Mouse (Mus musculus) heart, postnatal 0 days (tissue): ENCODE data around the gene Cxcl14. TPM values are rescaled to one million over a fixed set of nuclear protein-coding genes. Genes with fewer than 3 reads are reported as not detected.

Experiments
- ATAC-seq: fragments of 200-750 bp; cut with Nextera tagmentation; 2 replicates; pipeline ENCODE4 v1.8.0; 2017; ENCODE audit warnings: low read depth, moderate number of reproducible peaks, moderate library complexity; ENCODE audit not compliant: insufficient read depth
- DNase-seq: peaks from one replicate; pipeline ENCODE4 v3.0.0-alpha.2; 2016; ENCODE audit warnings: low spot score
- H3K27ac ChIP-seq: fragments of 300-500 bp; sonication (generic); 2 replicates; pipeline ENCODE4 v1.5.1; 2014; ENCODE audit warnings: low read depth, mild to moderate bottlenecking
- H3K27me3 ChIP-seq: fragments of 300-500 bp; sonication (generic); 2 replicates; pipeline ENCODE4 v1.6.1; 2014; ENCODE audit warnings: low read length, mixed read lengths; ENCODE audit not compliant: control insufficient read depth, insufficient read depth
- H3K36me3 ChIP-seq: fragments of 300-500 bp; sonication (generic); replicated peaks from 2 replicates; pipeline ENCODE4 v1.6.1; 2014; ENCODE audit warnings: low read length, mixed read lengths; ENCODE audit not compliant: control insufficient read depth, insufficient read depth
- H3K4me1 ChIP-seq: fragments of 300-500 bp; sonication (generic); 2 replicates; pipeline ENCODE4 v1.6.1; 2014; ENCODE audit warnings: antibody characterized with exemption; ENCODE audit not compliant: control insufficient read depth, insufficient read depth
- H3K4me2 ChIP-seq: fragments of 300-500 bp; sonication (generic); 2 replicates; pipeline ENCODE4 v1.6.1; 2014; ENCODE audit warnings: low read depth, mild to moderate bottlenecking, low read length, moderate library complexity
- H3K4me3 ChIP-seq: fragments of 300-500 bp; sonication (generic); 2 replicates; pipeline ENCODE4 v1.5.1; 2014; ENCODE audit warnings: low read depth, low read length
- H3K9ac ChIP-seq: fragments of 300-500 bp; sonication (generic); replicated peaks from 2 replicates; pipeline ENCODE4 v1.6.1; 2014; ENCODE audit warnings: low read depth, low read length, mixed read lengths
- H3K9me3 ChIP-seq: fragments of 300-500 bp; sonication (generic); replicated peaks from 2 replicates; pipeline ENCODE4 v1.6.1; 2016; ENCODE audit warnings: low read length; ENCODE audit not compliant: control insufficient read depth
- CTCF ChIP-seq: IDR thresholded peaks from 2 replicates; pipeline ENCODE4 v1.5.1; 2016; ENCODE audit warnings: antibody characterized with exemption, control low read depth, low read depth
- EP300 ChIP-seq: IDR thresholded peaks from 2 replicates; pipeline ENCODE4 v1.6.1; 2016; ENCODE audit warnings: antibody characterized with exemption, low read depth
- WGBS: fragments of 180-500 bp; shearing (Covaris S2); extraction: QIAGEN DNeasy Blood & Tissue Kit; methylation state at CpG from one replicate; pipeline ENCODE4 v1.1.7; 2014; 5-methylcytosine and 5-hydroxymethylcytosine counted together
- polyA plus RNA-seq: library from polyadenylated mRNA; unstranded; fragments of >200 nt; fragmentation: Nextera tagmentation; extraction: Ambion mirVana; gene quantifications from 2 replicates; pipeline ENCODE4 v1.2.1, GENCODE M21; 2015
- total RNA-seq: library from RNA; depleted of rRNA; stranded (reverse); fragments of >200 nt; gene quantifications from 2 replicates; pipeline ENCODE4 v1.2.3, GENCODE M21; 2014; ENCODE audit warnings: low replicate concordance

Gene Cxcl14
- total and polyA plus RNA-seq, 2 experiments from 2014 or later, result 0.16 TPM; not detected in 1

DNA sequence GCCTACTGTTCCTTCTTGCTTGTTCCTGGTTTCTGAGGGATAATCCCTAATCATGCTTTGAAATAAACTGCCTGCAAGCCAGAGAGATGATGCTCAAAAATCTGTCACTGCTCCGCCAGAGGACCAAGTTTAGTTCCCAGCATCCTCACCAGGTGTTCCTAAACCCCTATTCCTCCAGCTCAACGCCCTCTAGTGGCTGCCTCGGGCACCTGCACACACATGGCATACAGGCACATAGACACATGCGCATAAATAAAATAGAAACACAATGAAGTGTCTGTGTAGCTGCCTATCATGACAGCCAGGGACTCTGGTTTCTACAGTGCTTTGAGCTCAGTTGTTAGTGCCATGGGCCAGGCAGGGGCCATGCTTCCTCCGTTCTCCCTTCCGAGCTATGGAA, 6.4 kb downstream of the Cxcl14 start:
- Histone ChIP-seq H3K4me3 (no peak overlapping the region), H3K36me3 (no peaks in the 10 kb centered on the region), H3K27me3 (peaks cover 48% of the 10 kb centered on the region), H3K9ac (no peak overlapping the region), H3K27ac (no peak overlapping the region), H3K4me2 (no peak overlapping the region), H3K9me3 (no peaks in the 10 kb centered on the region), H3K4me1 (no peaks in the 10 kb centered on the region)
- ATAC-seq (no peak), DNase-seq (no peak)
- WGBS, result 77% methylated on average over 6 of the region's 6 CpGs
- no peak for TF ChIP-seq EP300

DNA sequence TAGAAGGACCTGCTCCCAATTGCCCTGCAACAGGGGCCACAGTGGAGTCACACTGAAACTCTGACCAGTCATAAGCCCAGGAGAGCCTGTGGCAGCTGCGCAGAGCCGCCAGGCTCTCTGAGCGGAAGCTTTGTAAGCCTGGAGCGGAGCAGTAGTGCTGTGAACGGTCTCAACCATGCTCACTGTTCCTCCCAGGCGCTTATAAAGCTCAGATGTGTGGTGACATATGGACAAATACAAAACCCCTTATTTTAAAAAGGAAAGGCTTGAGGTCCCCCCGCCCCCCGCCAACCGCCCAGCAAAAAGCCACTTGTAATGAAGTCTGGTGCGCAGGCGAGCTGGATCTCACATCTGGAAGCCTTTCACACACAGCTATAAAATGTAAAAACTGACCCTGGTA, 7.1 kb downstream of the Cxcl14 start:
- no peaks in the 10 kb centered on the region for H3K9me3 ChIP-seq
- peaks cover 41% of the 10 kb centered on the region for H3K27me3 ChIP-seq
- WGBS, result 77% methylated on average over 11 of the region's 11 CpGs

DNA sequence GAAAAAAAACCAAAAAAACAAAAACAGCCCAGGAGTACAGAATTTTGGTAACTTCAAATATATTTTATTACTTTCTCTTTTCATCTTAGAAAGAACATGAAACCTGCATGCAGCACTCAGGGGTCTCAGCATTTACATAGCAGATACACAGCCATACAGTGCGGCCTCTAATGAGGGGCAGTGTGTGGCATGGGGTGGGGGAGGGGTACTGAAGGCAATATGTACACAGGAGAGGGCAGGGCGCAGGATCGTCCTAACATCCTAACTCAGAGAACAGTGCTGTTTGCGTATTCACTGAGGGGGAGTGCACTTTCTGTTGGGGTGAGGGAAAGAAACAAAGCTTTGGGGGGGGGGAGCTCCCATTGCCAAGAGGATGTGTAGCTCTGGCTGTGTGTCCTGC, 7.8 kb downstream of the Cxcl14 start:
- H3K36me3 ChIP-seq, result no peaks in the 10 kb centered on the region
- no peak for DNase-seq
- no peak overlapping the region for H3K4me2 ChIP-seq
- H3K4me3 ChIP-seq, result no peak overlapping the region
- H3K9me3 ChIP-seq, result no peaks in the 10 kb centered on the region
- no peak for ATAC-seq
- no peak overlapping the region for H3K9ac ChIP-seq
- H3K27me3 ChIP-seq, result peaks cover 35% of the 10 kb centered on the region
- no peaks in the 10 kb centered on the region for H3K4me1 ChIP-seq
- 43% methylated on average over 4 of the region's 4 CpGs for WGBS
- TF ChIP-seq EP300, result no peak
- TF ChIP-seq CTCF, result no peak
- H3K27ac ChIP-seq, result no peak overlapping the region

More for the DNA sequence above, 7.1 kb downstream of the Cxcl14 start:
- Histone ChIP-seq H3K27ac (no peak overlapping the region), H3K4me2 (no peak overlapping the region), H3K4me1 (no peaks in the 10 kb centered on the region), H3K36me3 (no peaks in the 10 kb centered on the region), H3K9ac (no peak overlapping the region), H3K4me3 (no peak overlapping the region)
- ATAC-seq, result no peak
- no peak for TF ChIP-seq EP300
- TF ChIP-seq CTCF, result no peak
- no peak for DNase-seq

- WGBS, result 75% methylated on average over 9 of the region's 9 CpGs
- no peak overlapping the region for H3K4me2 ChIP-seq
- H3K4me1 ChIP-seq, result no peaks in the 10 kb centered on the region
- H3K27ac ChIP-seq, result no peak overlapping the region
- no peak for ATAC-seq
- TF ChIP-seq CTCF (no peak), EP300 (no peak)
- H3K27me3 ChIP-seq, result peaks cover 20% of the 10 kb centered on the region
- no peaks in the 10 kb centered on the region for H3K36me3 ChIP-seq
- no peak for DNase-seq
- no peak overlapping the region for H3K4me3 ChIP-seq
- no peaks in the 10 kb centered on the region for H3K9me3 ChIP-seq
- H3K9ac ChIP-seq, result no peak overlapping the region
These were observed 9.3 kb downstream of the Cxcl14 start for GRCm38 (mm10) chr13:56287091-56287490.

GRCm38 (mm10) chr13:56283321-56283720, 13.0 kb downstream of the Cxcl14 start:
- 87% methylated on average over 13 of the region's 13 CpGs for WGBS
- Histone ChIP-seq H3K27ac (no peak overlapping the region), H3K9me3 (no peaks in the 10 kb centered on the region), H3K36me3 (no peaks in the 10 kb centered on the region), H3K4me1 (no peaks in the 10 kb centered on the region), H3K4me2 (no peak overlapping the region), H3K4me3 (no peak overlapping the region), H3K27me3 (0 out of 2 replicates have a peak, but pooled peaks cover 15% of the 10 kb centered on the region), H3K9ac (no peak overlapping the region)
- no peak for DNase-seq
- ATAC-seq, result no peak
- no peak for TF ChIP-seq CTCF
- TF ChIP-seq EP300, result no peak

DNA sequence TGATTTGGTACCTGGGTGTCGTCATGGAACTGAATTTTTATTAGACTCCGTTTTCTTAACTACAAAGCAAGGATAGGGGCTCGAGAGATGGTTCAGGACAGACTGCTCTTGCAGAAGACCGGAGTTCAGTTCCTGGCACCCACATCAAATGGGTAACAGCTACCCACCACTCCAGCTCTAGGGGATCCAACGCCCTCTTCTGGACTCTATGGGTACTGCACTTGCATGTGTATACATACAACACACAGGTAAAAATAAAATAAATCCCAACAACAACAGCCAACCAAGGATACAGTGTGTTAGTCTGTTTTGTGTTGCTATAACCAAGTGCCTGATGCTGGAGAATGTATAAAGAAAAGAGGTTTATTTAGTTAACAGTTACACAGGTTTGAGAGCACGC, 16.0 kb downstream of the Cxcl14 start:
- Histone ChIP-seq H3K27ac (no peak overlapping the region), H3K9ac (no peak overlapping the region), H3K4me1 (no peaks in the 10 kb centered on the region), H3K9me3 (no peaks in the 10 kb centered on the region), H3K4me3 (no peak overlapping the region), H3K27me3 (0 out of 2 replicates have a peak, but pooled peaks cover 13% of the 10 kb centered on the region), H3K36me3 (no peaks in the 10 kb centered on the region), H3K4me2 (no peak overlapping the region)
- ATAC-seq (no peak), DNase-seq (no peak)
- TF ChIP-seq CTCF, result no peak
- TF ChIP-seq EP300, result no peak
- 75% methylated on average over 6 of the region's 6 CpGs for WGBS
